26 mouse cellular contexts compared by ENCODE assay signal in the genomic region with DNA sequence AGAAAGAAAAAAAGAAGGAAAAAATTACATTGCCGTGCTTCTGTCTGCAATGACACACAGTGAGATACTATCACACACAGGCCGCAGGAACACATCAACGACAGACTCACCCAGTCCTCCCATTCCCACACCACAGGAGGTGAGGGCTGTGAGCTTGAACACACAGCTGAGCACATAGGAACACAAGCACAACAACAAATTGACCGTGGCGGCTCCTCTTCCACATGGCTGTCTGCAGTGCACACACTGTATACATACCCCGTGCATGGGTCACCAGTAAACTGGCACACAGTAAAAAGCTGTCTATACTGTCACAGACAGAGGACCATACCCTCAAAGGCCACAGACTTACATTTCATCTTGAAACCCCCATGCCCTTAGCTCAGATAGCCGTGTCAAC. TPM values are rescaled to one million over a fixed set of nuclear protein-coding genes. Genes with fewer than 3 reads are reported as not detected.
DNase-seq lines count a peak whose midpoint lies in the region; ATAC-seq and TF ChIP-seq lines count a peak whose summit lies in the region.
"Had no signal": no experiment of that assay in that cellular context is flagged by ENCODE, and none has a peak within 500 bp of the region (broad histone marks: within the 10 kb centered on the region; RNA-seq: fewer than 3 reads in every experiment).

No protein-coding gene starts in this region.

- no peak for ATAC-seq in liver, embryonic 11.5 days (replicated peaks; ENCODE audit: low FRiP score)
- ATAC-seq in liver, postnatal 0 days: 0 out of 2 replicates have a peak, but pooled peaks have one; percentile 0
- ATAC-seq in megakaryocyte, adult 5-6 weeks (ENCODE audit: poor library complexity, severe bottlenecking): no peak
- ATAC-seq: forebrain, embryonic 14.5 days; inflammation-experienced regulatory T-cells, adult 6 months had no signal

- 85% methylated on average over 7 of the region's 7 CpGs for WGBS in heart, adult 2 months
- WGBS in liver, adult 2 months: 24% methylated on average over 7 of the region's 7 CpGs
- 69% methylated on average over 7 of the region's 7 CpGs for WGBS in liver, embryonic 11.5 days
- WGBS in liver, postnatal 0 days (ENCODE audit: insufficient replicate concordance): 48% methylated on average over 7 of the region's 7 CpGs

- H3K79me2 ChIP-seq in heart, adult 2 months (replicated peaks; ENCODE audit: control insufficient read depth, insufficient read depth, low read length): no peaks in the 10 kb centered on the region
- H3K79me2 ChIP-seq in liver, adult 2 months (ENCODE audit: control insufficient read depth, insufficient read depth, low read length): 0 out of 2 replicates have a peak, but pooled peaks cover 2% of the 10 kb centered on the region

- H3K27ac ChIP-seq in heart, adult 2 months: peak overlapping the region; percentile 80
- peak overlapping the region; percentile 98 for H3K27ac ChIP-seq in liver, adult 2 months (replicated peaks; ENCODE audit: insufficient read depth, low read depth, low read length)
- peak overlapping the region; percentile 16; the same call in 1 of the 2 replicates for H3K27ac ChIP-seq in liver, embryonic 11.5 days (ENCODE audit: low read depth, low read length)
- H3K27ac ChIP-seq in liver, postnatal 0 days (ENCODE audit: low read depth): peak overlapping the region; percentile 91
- H3K27ac ChIP-seq: hindbrain, embryonic 14.5 days; lung, embryonic 15.5 days had no signal

- intact Hi-C loops in heart, adult 2 months (cut with DNase I): loop anchor here (5.0 kb wide), 1 partner anchor 116 kb away; no protein-coding TSS in a partner anchor
- intact Hi-C loops in heart, postnatal 10 days (cut with DNase I): loop anchor here (5.0 kb wide), 1 partner anchor 121 kb away; no protein-coding TSS in a partner anchor

- TF ChIP-seq EP300 in heart, adult 2 months (IDR thresholded peaks at IDR 0.05; ENCODE audit: insufficient read depth, low read depth, low read length): no peak
- TF ChIP-seq EP300 in liver, postnatal 0 days (IDR thresholded peaks at IDR 0.05; ENCODE audit: low read depth): no peak

- H3K4me1 ChIP-seq in heart, adult 2 months (ENCODE audit: control insufficient read depth, insufficient read depth, low read length): peaks cover 7% of the 10 kb centered on the region
- peaks cover 32% of the 10 kb centered on the region for H3K4me1 ChIP-seq in liver, adult 2 months (ENCODE audit: control insufficient read depth, insufficient read depth, low read length)
- peaks cover 11% of the 10 kb centered on the region for H3K4me1 ChIP-seq in liver, embryonic 11.5 days (replicated peaks; ENCODE audit: control insufficient read depth, insufficient read depth, low read length)
- H3K4me1 ChIP-seq in liver, postnatal 0 days (ENCODE audit: insufficient read depth): peaks cover 9% of the 10 kb centered on the region

- no peaks in the 10 kb centered on the region for H3K36me3 ChIP-seq in heart, adult 2 months (ENCODE audit: control insufficient read depth, insufficient read depth, low read length)
- peaks cover 3% of the 10 kb centered on the region; the same call in 1 of the 2 replicates for H3K36me3 ChIP-seq in liver, adult 2 months (ENCODE audit: control insufficient read depth, insufficient read depth, low read length)
- H3K36me3 ChIP-seq in liver, embryonic 11.5 days (ENCODE audit: control insufficient read depth, insufficient read depth, low read length): no peaks in the 10 kb centered on the region
- no peaks in the 10 kb centered on the region for H3K36me3 ChIP-seq in liver, postnatal 0 days (replicated peaks; ENCODE audit: insufficient read depth, low read length)
- H3K36me3 ChIP-seq: embryonic facial prominence, embryonic 15.5 days; lung, embryonic 15.5 days had no signal

- H3K9me3 ChIP-seq in liver, embryonic 11.5 days (ENCODE audit: control insufficient read depth, low read length): no peaks in the 10 kb centered on the region
- no peaks in the 10 kb centered on the region for H3K9me3 ChIP-seq in liver, postnatal 0 days (ENCODE audit: low read length)
- H3K9me3 ChIP-seq: embryonic facial prominence, embryonic 15.5 days; lung, embryonic 15.5 days had no signal

- H3K27me3 ChIP-seq in heart, adult 2 months (ENCODE audit: control insufficient read depth, insufficient read depth, low read length): no peaks in the 10 kb centered on the region
- H3K27me3 ChIP-seq in liver, adult 2 months (ENCODE audit: control insufficient read depth, insufficient read depth, low read length): no peaks in the 10 kb centered on the region
- H3K27me3 ChIP-seq in liver, embryonic 11.5 days (replicated peaks; ENCODE audit: control insufficient read depth, insufficient read depth, low read length): peaks cover 32% of the 10 kb centered on the region
- H3K27me3 ChIP-seq in liver, postnatal 0 days (ENCODE audit: insufficient read depth, low read length): peaks cover 18% of the 10 kb centered on the region

- TF ChIP-seq POLR2A in heart, adult 2 months (IDR thresholded peaks at IDR 0.05; ENCODE audit: insufficient read depth, low read depth, low read length): no peak
- TF ChIP-seq POLR2A in liver, adult 2 months (IDR thresholded peaks at IDR 0.05; ENCODE audit: extremely low read depth, insufficient read depth, low read length): no peak

- no peak for DNase-seq in heart, adult 2 months
- no peak for DNase-seq in heart, postnatal 10 days
- DNase-seq in liver, adult 2 months (ENCODE audit: extremely low read depth, low read depth, low spot score): no peak
- DNase-seq in liver: no peak
- DNase-seq in liver, embryonic 11.5 days (ENCODE audit: low spot score): no peak
- no peak for DNase-seq in liver, postnatal 0 days
- no peak for DNase-seq in ovary, postnatal 14 days (ENCODE audit: low spot score)
- DNase-seq: adrenal gland, postnatal 14 days; cerebellum, adult 8-10 months; gastrocnemius, postnatal 25 days; layer of hippocampus, adult 9-11 months; midbrain, embryonic 14.5 days; right cerebral cortex, postnatal 25 days; spleen, adult 18-20 months had no signal

- TF ChIP-seq CTCF in heart, adult 2 months (IDR thresholded peaks at IDR 0.05): no peak
- no peak for TF ChIP-seq CTCF in liver, adult 2 months (IDR thresholded peaks at IDR 0.05; ENCODE audit: low read depth, low read length)
- TF ChIP-seq CTCF in liver, postnatal 0 days (IDR thresholded peaks at IDR 0.05; ENCODE audit: low read depth): no peak

- no peak overlapping the region for H3K9ac ChIP-seq in heart, adult 2 months (ENCODE audit: low read depth, low read length)
- H3K9ac ChIP-seq in liver, adult 2 months (ENCODE audit: low read depth, low read length): peak overlapping the region; percentile 19
- no peak overlapping the region for H3K9ac ChIP-seq in liver, embryonic 11.5 days (ENCODE audit: low read depth, low read length)
- no peak overlapping the region for H3K9ac ChIP-seq in liver, postnatal 0 days (replicated peaks)
- H3K9ac ChIP-seq: embryonic facial prominence, embryonic 15.5 days; hindbrain, embryonic 14.5 days; lung, embryonic 15.5 days had no signal

- no peak overlapping the region for H3K4me3 ChIP-seq in heart, adult 2 months
- no peak overlapping the region; the same call in 1 of the 2 replicates for H3K4me3 ChIP-seq in liver, adult 2 months (ENCODE audit: insufficient read depth, low read depth, low read length)
- no peak overlapping the region for H3K4me3 ChIP-seq in liver, embryonic 11.5 days (ENCODE audit: low read depth, low read length)
- no peak overlapping the region for H3K4me3 ChIP-seq in liver, postnatal 0 days (ENCODE audit: low read depth, low read length)
- H3K4me3 ChIP-seq: embryonic facial prominence, embryonic 15.5 days; lung, embryonic 15.5 days had no signal

- H3K4me2 ChIP-seq in liver, embryonic 11.5 days: no peak overlapping the region
- no peak overlapping the region for H3K4me2 ChIP-seq in liver, postnatal 0 days (ENCODE audit: low read depth, low read length)
- H3K4me2 ChIP-seq: hindbrain, embryonic 14.5 days; lung, embryonic 15.5 days had no signal

RNA-seq across cellular contexts. Expression of gene Fxyd1, which starts 0.6 kb away (rescaled TPM):
- total RNA-seq in heart, adult 2 months (2021): 100 to 1,000 TPM; 839 to 985 TPM
- 1,788 and 1,851 TPM in 2 replicates for polyA plus RNA-seq in heart, adult 2 months (2012; rRNA removed)
- total RNA-seq in heart, postnatal 10 days (2021): 100 to 1,000 TPM; 695 to 726 TPM
- total RNA-seq in liver, adult 2 months (2014; rRNA removed): 127 and 154 TPM in 2 replicates
- polyA plus RNA-seq in liver, adult 2 months (2012; rRNA removed): 1,507 and 1,555 TPM in 2 replicates
- 23.5 and 35.8 TPM in 2 replicates for polyA plus RNA-seq in liver, embryonic 11.5 days (2014; fragmentation: Nextera tagmentation; extraction: Ambion mirVana)
- 300 and 302 TPM in 2 replicates for polyA plus RNA-seq in liver, postnatal 0 days (2015; fragmentation: Nextera tagmentation; extraction: Ambion mirVana)
- 0.46 TPM in 1 of 2 replicates, not detected in the other for total RNA-seq in megakaryocyte, adult 5-6 weeks (2015)
- not detected in 2 replicates for total RNA-seq in megakaryocyte, adult 5-6 weeks (2017)
- total RNA-seq: megakaryocyte-erythroid progenitor cell, adult 5-6 weeks; MEL had no signal

RNA-seq across cellular contexts. Expression of gene Lgi4, which starts 2.7 kb away (rescaled TPM):
- total RNA-seq in heart, adult 2 months (2021): 1 to 10 TPM; 3.8 to 3.9 TPM
- polyA plus RNA-seq in heart, adult 2 months (2012; rRNA removed): 5.4 and 6.5 TPM in 2 replicates
- 1 to 10 TPM; 3.0 to 4.3 TPM for total RNA-seq in heart, postnatal 10 days (2021)
- 0.07 and 0.18 TPM in 2 replicates for total RNA-seq in liver, adult 2 months (2014; rRNA removed)
- polyA plus RNA-seq in liver, adult 2 months (2012; rRNA removed): 0.04 and 0.09 TPM in 2 replicates
- 0.30 and 0.45 TPM in 2 replicates for polyA plus RNA-seq in liver, embryonic 11.5 days (2014; fragmentation: Nextera tagmentation; extraction: Ambion mirVana)
- 0.11 TPM in 1 of 2 replicates, not detected in the other for polyA plus RNA-seq in liver, postnatal 0 days (2015; fragmentation: Nextera tagmentation; extraction: Ambion mirVana)
- total RNA-seq in megakaryocyte, adult 5-6 weeks (2015): 0.13 TPM in 1 of 2 replicates, not detected in the other
- 0.07 TPM in 1 of 2 replicates, not detected in the other for total RNA-seq in megakaryocyte, adult 5-6 weeks (2017)
- total RNA-seq: common myeloid progenitor, adult 5-6 weeks; megakaryocyte-erythroid progenitor cell, adult 5-6 weeks; MEL had no signal
- polyA plus RNA-seq: heart, embryonic 14.5 days had no signal

RNA-seq across cellular contexts. Expression of gene Fxyd7, which starts 5.2 kb away (rescaled TPM):
- total RNA-seq in heart, adult 2 months (2021): 1 to 10 TPM in 1 of 2 experiments, under 1 TPM in 1; 0.63 to 1.5 TPM
- 2.9 and 3.4 TPM in 2 replicates for polyA plus RNA-seq in heart, adult 2 months (2012; rRNA removed)
- 1 to 10 TPM; 1.3 to 1.6 TPM for total RNA-seq in heart, postnatal 10 days (2021)
- 0.47 TPM in 1 of 2 replicates, not detected in the other for total RNA-seq in liver, adult 2 months (2014; rRNA removed)
- 0.40 and 0.92 TPM in 2 replicates for polyA plus RNA-seq in liver, adult 2 months (2012; rRNA removed)
- polyA plus RNA-seq in liver, embryonic 11.5 days (2014; fragmentation: Nextera tagmentation; extraction: Ambion mirVana): 1.9 and 2.6 TPM in 2 replicates
- polyA plus RNA-seq in liver, postnatal 0 days (2015; fragmentation: Nextera tagmentation; extraction: Ambion mirVana): 0.16 TPM in 1 of 2 replicates, not detected in the other
- total RNA-seq in megakaryocyte, adult 5-6 weeks (2015): not detected in 2 replicates
- total RNA-seq in megakaryocyte, adult 5-6 weeks (2017): 0.51 TPM in 1 of 2 replicates, not detected in the other
- total RNA-seq: common myeloid progenitor, adult 5-6 weeks; megakaryocyte-erythroid progenitor cell, adult 5-6 weeks; MEL had no signal
- polyA plus RNA-seq: C2C12; inflammation-experienced regulatory T-cells, adult 6 months had no signal

RNA-seq across cellular contexts. Expression of gene Fxyd5, which starts 14.2 kb away (rescaled TPM):
- 10 to 100 TPM; 30.5 to 31.1 TPM for total RNA-seq in heart, adult 2 months (2021)
- polyA plus RNA-seq in heart, adult 2 months (2012; rRNA removed): 45.0 and 55.2 TPM in 2 replicates
- total RNA-seq in heart, postnatal 10 days (2021): 10 to 100 TPM; 30.4 to 33.5 TPM
- total RNA-seq in liver, adult 2 months (2014; rRNA removed): 3.6 and 3.8 TPM in 2 replicates
- 5.4 and 7.8 TPM in 2 replicates for polyA plus RNA-seq in liver, adult 2 months (2012; rRNA removed)
- 28.1 and 31.1 TPM in 2 replicates for polyA plus RNA-seq in liver, embryonic 11.5 days (2014; fragmentation: Nextera tagmentation; extraction: Ambion mirVana)
- polyA plus RNA-seq in liver, postnatal 0 days (2015; fragmentation: Nextera tagmentation; extraction: Ambion mirVana): 25.8 and 29.4 TPM in 2 replicates
- 1,077 and 1,092 TPM in 2 replicates for total RNA-seq in megakaryocyte, adult 5-6 weeks (2015)
- total RNA-seq in megakaryocyte, adult 5-6 weeks (2017): 807 and 874 TPM in 2 replicates

RNA-seq across cellular contexts. Expression of gene Fxyd3, which starts 20.1 kb away (rescaled TPM):
- total RNA-seq in heart, adult 2 months (2021): 1 to 10 TPM; 1.6 to 2.5 TPM
- 4.9 and 5.5 TPM in 2 replicates for polyA plus RNA-seq in heart, adult 2 months (2012; rRNA removed)
- 1 to 10 TPM; 2.8 to 5.1 TPM for total RNA-seq in heart, postnatal 10 days (2021)
- 0.27 and 0.46 TPM in 2 replicates for total RNA-seq in liver, adult 2 months (2014; rRNA removed)
- polyA plus RNA-seq in liver, adult 2 months (2012; rRNA removed): 0.50 and 0.83 TPM in 2 replicates
- polyA plus RNA-seq in liver, embryonic 11.5 days (2014; fragmentation: Nextera tagmentation; extraction: Ambion mirVana): 1.2 and 1.7 TPM in 2 replicates
- 3.4 TPM in 2 replicates for polyA plus RNA-seq in liver, postnatal 0 days (2015; fragmentation: Nextera tagmentation; extraction: Ambion mirVana)
- not detected in 2 replicates for total RNA-seq in megakaryocyte, adult 5-6 weeks (2015)
- total RNA-seq in megakaryocyte, adult 5-6 weeks (2017): not detected in 2 replicates
- total RNA-seq: common myeloid progenitor, adult 5-6 weeks; left cerebral cortex, postnatal 25 days; megakaryocyte-erythroid progenitor cell, adult 5-6 weeks; MEL had no signal
- polyA plus RNA-seq: forebrain, embryonic 14.5 days; midbrain, embryonic 14.5 days had no signal

Comparison
In these comparisons a context has a peak if more than half of its experiments do, and no peak if none do; other contexts are left out.
1. H3K27ac ChIP-seq: peak in every context shown above with its lines; median percentile 98 in liver, adult 2 months; 91 in liver, postnatal 0 days; 80 in heart, adult 2 months; 16 in liver, embryonic 11.5 days.
2. RNA of gene Fxyd1, which starts 0.6 kb away (total RNA-seq): 839 to 985 TPM in heart, adult 2 months, 695 to 726 TPM in heart, postnatal 10 days and 127 to 154 TPM in liver, adult 2 months; 0.46 TPM in megakaryocyte, adult 5-6 weeks; every median in the first group is over 10 times any median in the second.